Mouse (Mus musculus): ENCODE measurements around the gene Elmo3.

The Elmo3 gene

DNA sequence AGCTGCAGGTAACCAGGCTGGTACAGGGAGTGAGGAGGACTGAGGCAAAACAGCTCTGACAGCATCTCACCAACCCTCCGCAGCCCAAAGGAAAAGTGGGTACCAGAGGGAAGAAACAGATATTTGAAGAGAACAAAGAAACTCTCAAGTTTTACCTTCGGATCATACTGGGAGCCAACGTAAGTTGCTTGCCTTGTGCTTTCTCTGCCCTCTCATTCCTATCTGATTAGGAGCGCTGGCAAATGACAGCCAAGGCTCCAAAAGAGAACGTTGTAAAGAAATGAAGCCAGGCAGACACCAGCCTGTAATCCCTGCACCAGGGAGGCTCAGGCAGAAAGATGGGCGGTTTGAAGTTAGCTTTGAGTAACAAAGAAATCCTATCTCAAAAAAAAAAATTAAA, 21.6 kb downstream of the Elmo3 start:
- no peak for DNase-seq (ENCODE audit: low read depth, low spot score)

DNA sequence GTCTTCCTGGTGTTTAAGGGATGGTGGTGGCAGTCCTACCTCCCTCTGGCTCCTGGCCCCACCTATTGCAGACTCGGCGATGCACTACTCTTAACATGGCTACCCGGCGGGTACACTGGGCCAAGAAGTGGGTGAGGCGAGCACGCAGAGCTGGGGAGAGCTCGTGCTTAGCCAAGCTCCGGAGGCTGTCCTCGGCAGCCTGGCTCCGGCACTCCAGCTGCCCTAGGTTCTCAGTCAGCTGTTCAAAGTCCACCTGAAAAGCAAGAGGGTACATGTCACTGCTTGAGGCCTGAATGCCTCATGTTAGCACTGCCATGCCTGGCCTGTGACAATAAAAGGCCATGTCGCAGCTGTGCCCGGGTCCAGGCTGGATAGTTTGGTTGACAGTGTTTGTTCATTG, 24.9 kb downstream of the Elmo3 start:
- no peak for DNase-seq (ENCODE audit: low read depth, low spot score)

DNA sequence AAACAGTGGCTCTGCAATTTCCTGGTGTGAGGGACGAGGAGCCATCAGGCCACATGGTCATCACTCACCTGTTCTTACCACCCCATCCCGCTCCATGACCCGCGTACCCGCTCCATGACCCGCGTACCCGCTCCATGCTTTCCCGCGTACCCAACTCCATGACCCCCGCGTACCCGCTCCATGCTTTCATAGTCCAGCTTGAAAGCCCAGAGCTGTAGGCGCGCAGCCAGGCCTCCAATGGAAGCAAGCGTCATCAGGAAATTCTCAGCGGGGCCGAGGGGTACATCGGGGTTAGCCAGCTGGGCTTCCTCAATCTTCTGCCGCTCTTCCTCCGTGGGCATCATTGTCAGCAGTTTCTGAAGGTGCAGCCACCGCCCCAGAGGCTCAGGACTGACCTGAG, 26.1 kb downstream of the Elmo3 start:
- no peak for DNase-seq (ENCODE audit: low read depth, low spot score)

DNA sequence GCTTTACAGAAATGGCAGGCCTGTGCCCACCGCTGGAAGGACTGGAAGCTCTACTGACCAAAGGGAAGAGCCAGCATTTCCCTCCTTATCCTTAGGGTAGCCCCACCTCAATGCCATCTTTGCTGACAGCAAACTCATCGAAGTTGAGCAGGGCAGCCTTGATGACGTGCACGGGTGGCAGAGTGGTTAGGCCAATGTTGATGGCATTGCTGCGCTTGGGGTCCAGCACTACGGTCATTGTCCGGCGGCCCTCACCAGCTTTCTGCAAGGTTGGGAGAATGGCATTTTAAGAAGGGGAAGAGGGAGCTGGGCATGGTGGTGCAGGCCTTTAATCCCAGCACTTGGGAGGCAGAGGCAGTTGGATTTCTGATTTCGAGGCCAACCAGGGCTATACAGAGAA, 26.5 kb downstream of the Elmo3 start:
- DNase-seq (ENCODE audit: low read depth, low spot score), result no peak

DNA sequence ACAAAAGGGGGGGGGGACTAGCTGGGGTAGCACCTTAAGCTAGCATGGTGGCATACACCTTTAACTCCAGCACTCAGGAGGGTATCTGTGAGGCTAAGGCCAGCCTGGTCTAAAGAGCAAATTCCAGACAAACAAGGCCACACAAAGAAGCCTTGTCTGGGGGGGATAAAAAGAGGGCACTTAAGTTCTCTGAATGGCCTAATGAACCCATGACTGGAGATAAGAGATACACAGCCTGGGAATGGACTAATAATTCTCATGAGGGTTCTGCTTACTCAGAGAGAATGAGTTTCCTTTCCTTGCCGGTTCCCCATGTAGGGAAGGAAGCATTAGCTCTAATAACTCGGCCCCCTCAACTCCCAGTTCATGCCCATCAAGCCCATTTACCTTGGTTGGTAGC, 27.1 kb downstream of the Elmo3 start:
- DNase-seq (ENCODE audit: low read depth, low spot score), result no peak

DNA sequence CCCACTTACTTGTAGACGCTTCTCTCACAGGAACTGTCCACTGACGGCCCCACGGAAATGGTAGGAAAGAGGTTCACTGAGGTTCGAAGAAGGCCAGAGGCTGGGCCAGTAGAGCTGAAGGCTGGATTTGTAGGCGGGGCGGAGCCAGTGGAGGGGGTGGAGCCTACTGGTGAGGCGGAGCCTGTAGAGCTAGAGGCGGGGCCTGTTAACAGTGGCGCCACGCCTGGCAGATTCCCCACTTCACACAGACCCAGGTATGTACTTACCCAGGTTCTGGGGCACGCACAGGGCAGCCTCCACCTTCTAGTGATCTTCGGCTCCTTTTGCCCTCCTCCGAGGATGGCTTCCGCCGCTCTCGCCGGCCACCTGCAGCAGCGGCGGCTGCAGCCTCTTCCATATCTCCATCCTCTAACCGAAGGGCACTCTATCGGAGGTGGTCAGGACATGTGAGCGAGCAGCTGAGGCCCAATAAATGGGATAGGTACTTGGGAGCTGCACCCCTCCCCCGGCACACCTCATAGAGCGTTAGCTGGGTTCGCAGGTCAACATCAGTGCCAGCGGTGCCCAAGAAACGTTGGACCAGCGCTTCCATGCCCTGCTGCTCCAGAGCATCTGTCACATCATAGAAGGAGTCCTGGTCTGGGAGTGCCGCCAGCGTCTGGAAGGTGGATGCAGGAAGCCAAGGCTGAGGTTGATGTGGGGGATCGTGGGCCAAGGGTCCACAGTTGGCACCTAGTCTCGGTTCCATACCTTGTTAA, 31.2 kb downstream of the Elmo3 start:
- no peak for DNase-seq (ENCODE audit: low read depth, low spot score)

DNA sequence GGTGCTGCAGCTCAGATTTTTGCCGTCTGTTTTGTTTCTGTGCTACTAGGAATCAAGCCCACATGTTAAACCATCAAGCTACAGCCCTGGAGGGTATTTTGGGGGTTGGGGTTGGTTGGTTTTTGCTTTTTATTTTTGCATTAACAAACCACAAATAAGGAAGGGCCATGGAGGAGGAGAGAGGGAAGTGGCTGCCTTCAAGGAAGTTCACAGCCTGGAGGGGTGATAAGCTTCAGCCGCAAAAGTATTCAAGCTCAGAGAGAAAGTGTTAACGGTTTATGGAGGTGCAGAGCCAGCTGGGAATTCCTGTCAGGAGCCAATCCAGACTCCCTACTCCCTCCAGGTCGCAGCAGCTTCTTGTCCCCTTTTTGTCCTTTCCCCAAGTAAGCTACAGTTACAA, 33.6 kb downstream of the Elmo3 start:
- no peak for DNase-seq (ENCODE audit: low read depth, low spot score)

DNA sequence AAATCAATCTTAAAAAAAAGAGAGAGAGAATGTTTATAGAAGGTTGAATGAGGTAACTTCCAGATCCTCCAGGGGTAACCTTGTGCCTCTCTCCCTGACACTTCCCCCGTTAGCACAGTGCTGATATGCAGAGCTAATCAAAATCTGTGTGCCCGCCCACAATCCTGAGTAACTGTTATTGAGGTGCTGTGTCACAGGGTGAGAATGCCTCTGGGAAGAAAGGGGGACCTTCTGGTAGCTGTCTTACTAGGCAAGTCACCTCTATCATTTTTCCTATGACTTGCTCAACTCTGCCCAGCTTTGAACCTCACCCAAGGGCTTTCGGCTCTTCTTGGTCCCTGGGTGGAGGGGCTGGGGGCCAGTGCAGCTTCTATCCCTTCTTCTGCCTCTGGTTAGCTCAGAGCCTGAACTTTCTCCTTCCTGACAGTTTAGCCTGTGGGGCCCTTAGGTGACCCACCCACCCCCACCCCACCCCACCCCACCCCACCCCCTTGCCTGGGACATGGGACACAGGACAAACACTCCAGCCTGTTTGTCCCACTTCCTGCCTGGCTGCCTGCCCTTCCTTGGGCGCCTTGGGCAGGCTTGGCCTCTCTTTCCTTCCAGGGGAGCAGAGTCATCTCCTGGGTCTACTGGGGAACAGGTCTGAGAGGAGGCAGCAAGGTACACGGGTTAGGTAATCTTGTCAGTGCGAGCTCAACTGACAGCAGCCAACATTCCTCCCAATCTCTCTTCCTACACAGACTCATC, 34.7 kb downstream of the Elmo3 start:
- no peak for DNase-seq (ENCODE audit: low read depth, low spot score)

DNA sequence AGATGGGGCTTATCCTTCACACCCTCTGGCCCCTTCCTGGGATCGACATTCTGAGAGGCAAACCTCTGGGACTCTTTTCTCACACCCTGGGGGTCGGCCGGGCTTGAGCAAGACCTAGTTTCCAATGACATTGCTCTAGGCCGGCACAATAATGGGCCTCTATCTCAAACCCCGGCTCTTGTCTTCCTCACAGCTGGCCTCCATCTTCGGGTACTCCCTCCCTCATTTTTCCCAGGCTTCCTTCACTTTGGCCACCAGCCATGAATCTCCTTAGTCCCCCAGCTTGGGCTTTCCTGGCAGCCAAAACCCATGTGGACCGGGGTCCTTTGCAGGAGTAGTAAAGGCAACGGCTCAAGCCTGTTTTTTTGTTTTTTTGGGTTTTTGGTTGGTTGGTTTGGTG, 36.0 kb downstream of the Elmo3 start:
- DNase-seq (ENCODE audit: low read depth, low spot score), result no peak

DNA sequence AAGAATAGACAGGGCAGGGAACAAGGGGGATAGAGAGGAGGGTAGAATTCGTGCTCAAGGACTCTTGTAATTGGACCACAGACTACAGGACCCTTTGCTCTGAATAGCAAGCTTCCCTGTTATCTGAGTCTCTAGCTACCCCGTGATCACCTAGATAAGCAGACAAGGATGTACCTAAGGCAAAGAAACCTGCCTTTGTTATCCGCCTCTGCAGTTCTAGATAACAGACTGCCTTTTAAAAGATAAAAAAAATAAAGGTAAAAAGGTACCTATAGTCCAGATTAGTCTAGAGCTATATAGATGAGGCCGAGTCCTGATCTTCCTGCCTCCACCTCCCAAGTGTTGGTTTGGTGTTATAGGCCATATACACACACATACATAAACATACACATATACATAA, 37.4 kb downstream of the Elmo3 start:
- no peak for DNase-seq (ENCODE audit: low read depth, low spot score)

DNA sequence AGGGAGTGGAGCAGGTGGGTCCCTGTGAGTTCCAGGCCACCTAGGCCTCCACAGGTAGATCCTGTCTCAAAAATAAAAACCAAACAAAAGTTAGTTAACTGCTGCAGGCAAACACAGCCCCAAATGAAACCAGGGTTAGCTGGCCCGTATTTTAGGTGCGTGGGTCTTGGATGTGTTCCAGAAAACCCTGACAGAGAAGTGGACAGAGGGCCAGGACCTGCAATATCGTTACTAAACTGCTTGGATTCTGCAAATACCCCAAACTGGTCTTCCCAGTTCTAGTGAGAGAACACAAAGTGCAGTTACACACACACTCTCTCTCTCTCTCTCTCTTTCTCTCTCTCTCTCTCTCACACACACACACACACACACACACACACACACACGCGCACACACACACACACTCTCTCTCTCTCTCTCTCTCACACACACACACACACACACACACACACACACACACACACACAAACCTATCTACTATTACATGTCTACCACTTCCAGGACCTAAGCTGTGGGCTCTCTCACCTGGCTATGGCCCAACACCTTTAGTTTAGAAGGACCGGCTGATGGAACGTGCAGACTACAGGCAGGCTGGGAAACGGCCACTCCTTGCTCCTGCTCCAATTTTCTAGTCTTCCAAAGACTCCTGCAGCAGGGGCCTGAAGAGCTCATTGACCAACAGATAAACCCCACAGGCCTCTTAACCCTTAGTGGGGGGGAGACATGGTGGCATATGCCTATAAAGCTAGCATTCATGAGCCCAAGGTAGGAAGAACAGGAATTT, 38.6 kb downstream of the Elmo3 start:
- no peak for DNase-seq (ENCODE audit: low read depth, low spot score)

DNA sequence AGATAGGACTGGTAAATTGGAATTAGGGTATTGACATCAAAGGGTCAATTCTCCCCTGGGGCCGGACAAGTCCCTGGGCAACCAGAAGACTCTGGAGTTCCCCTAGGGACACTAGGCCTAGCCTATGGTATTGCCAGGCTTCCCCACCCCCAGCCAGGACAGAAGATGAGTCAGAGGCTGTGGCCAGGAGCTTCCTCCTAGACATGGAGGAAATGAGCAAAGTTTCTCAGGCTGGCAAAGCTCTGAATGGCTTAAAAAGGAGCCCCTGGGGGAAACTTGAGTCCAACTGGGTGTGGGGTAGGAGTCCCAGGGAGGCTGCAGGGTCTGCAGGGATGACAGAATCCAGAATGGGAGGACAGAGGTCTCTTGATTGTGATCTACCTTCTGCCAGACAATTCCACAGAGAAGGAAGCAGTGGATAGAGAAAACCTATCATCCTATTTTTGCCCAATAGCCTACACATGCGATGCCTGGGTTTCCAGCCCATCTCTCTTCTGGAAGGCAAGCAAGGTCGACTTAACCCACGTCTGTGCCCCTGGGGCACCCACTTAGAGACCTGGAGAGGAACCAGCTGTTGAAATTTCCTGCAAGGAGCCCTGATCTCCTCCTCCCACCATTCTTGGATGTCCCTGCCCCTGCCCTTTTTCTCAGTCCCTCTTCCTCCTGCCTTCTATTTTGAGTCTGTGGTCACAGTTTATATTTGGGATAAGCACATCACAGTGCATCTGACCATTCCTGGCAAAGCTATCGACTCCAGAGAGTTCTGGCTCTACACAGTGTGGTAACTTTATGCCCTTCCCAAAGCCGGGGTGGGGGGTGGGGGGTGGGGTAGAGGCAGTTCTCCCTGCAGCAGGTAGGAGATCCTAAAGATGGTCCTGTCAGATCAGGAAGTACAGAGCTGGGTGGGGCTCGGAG, 39.9 kb downstream of the Elmo3 start:
- DNase-seq (ENCODE audit: low read depth, low spot score), result no peak

DNA sequence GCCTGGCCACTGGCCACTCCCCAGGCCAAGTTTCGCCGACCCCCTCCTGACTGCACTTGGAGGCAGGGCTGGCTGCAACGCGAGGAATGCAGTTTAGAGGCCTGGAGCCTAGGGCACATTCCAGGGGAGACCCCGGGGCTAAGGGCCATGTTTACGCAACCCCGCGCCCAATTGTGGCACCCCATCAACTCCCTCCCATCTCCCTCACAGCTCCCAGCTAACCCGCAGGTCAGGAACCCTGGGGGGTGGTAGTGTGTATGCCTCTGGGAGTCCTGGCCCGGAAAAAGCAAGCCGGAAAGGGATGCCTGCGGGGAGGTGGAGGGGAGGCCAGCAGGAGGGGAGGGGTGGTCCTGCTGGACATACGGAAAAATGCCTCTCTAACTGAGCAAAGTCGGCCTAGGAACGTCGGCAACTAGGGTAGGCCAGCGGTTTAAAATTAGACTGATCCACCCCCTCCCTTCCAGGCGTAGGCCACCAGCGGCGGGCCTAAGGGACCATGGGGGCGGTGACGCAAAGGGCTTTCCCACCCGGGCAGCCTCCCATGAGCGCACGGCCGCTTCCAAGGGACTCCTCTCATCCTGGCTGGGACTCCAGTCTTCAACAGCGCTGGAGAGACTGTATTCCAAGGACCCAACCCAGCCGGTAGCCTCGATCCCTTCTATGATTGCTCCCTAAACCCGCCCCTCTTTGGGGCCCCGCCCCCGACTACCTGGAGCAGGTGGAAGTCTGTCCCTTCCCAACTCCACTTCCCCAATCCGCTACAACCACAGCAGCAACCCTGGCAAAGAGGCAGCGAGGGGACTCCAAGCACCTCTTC, 41.4 kb downstream of the Elmo3 start:
- DNase-seq (ENCODE audit: low read depth, low spot score), result no peak

DNA sequence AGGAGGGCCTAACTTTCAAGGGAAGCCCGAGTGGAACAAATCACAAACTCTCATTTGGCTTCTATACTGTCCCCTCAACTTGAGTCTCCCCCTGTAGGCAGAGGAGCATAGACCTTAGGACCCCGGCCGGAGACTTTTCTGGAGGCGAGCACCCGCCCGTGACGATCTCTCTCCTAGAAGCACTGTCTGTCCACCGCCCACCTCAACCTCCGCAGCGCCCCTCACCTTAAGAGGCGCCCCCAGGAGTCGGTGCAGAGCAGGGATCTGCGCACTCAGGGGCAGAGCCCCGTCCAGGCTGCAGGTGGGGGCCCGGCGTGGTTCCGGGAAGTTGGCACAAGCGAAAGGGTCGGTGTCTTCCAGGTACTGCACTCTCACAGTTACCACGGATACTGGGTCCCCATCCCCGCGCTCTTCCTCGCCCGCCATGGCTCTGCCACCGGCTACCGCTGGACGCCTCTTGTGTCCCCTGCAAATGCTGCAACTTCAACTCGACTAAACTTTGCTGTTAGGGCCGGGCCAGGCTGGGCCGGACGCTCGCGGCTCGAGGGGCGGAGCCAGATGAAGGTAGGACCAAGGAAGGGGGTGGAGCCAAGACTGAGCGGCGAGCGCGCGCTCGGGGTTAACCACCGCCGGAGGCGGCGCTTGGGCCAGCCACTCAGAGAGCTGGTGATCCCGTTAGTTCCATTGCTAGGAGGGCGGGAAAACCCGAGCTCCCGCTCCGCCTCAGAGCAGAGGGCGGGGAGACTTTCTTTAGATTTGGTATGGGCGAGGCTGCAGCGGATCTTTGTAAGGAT, 42.2 kb downstream of the Elmo3 start, which contains the start of gene Fhod1:
TSS of gene Fhod1 (minus strand) at position 526 of the 794 bp plus-strand sequence.
- DNase-seq (ENCODE audit: low read depth, low spot score), result peak; percentile 78

DNA sequence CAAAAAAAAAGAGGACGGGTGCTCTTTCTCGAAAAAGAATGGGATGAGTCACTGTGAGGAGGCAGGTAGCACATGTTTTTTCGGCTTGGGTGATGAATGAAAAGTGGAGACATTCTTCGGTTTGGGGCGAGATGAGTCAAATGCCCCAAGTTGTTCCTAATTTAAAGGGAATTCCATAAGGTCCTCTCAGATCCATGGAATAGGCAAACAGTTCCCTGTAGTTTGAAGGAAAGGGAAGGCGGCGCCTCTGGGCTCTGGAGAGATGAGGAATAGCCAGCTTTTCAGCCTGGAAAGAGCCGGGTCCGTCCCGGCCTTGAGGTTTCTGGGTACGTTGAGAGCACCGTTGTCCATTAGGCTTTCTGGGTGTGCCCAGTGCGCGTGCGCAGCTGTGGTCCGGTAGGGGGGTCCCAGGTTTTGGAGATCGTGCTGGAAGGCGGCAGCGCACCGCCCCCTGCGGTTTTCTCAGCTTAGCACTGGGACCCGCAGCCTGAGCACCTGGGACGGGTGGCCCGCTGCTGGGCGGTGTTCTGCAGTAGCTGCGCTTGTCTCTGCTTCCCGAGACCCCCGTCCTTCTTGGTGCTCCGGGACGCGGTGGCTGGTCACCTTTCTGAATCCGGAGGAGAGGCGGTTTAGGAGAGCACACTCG, 43.2 kb downstream of the Elmo3 start, which contains the start of gene Slc9a5:
TSS of gene Slc9a5 (plus strand) at position 394 of the 646 bp plus-strand sequence.
- DNase-seq (ENCODE audit: low read depth, low spot score), result no peak

DNA sequence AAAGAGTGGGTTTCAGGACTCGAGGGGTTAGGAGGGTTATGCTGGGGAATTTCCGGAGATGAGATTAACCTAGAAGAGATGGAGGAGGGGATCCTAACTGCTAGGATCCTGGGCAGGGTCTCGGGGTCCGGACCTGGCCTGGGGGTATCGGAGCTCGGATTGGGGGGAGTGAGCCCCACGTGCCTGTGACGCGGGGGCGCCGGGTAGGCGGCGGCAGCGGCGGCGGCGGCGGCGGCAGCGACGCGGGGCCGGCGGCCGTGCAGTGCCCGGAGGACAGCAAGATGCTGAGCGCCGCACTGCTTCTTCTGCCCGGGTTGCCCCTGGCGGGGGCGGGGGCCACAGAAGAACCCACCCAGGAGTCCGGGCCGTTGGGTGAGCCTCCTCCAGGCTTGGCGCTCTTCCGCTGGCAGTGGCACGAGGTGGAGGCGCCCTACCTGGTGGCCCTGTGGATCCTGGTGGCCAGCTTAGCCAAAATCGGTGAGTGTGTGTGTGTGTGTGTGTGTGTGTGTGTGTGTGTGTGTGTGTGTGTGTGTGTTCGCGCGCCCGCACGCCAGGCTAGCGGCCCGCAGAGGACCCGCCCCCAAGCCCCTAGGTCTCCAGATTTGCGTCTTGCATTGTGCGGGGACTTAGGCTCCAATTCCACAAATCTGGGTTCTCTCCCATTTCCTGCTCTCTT, 43.8 kb downstream of the Elmo3 start:
- no peak for DNase-seq (ENCODE audit: low read depth, low spot score)

DNA sequence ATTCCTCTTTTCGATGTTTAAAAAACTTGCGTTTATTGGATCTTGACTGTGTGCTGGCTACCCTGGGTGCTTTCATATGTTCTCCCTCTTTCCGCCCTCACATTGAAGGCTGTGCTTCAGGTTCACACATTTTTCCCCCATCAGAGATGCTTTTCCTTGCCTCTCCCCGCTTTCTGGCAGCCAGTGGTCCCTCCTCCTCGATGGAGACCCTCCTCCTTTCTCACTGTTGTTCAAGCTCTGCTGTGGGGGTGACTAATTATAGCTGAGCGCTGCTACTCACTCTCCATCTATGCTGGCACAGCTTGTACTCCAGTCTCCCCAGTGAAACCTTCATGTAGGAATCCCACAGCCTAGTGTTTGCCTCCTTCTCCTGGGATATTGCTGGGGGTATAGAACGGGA, 44.8 kb downstream of the Elmo3 start:
- DNase-seq (ENCODE audit: low read depth, low spot score), result no peak

DNA sequence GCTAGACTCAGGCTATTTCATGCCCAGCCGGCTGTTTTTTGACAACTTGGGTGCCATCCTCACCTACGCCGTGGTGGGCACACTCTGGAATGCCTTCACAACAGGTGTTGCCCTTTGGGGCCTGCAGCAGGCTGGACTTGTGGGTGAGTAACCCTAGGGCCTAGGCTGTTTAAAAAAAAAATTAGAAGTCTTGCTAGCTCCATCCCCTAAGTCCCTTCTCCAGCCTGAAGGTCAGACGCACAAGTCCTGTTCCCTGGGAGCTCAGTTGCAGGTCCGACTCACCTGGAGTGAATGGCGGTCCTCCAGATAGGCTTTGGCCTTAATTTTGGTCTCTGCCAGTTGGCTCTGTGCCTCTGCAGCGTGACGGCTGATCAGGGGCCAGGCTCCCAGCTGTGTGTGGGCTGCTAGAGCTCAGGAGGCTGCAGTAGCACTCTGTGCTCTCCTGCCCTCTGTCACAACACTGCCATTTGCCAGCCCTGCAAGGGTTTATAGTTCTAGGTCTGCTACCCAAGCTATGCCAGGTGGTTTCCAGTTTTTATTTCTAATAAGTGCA, 48.3 kb downstream of the Elmo3 start:
- DNase-seq (ENCODE audit: low read depth, low spot score), result no peak
